Mouse (Mus musculus) cortical plate, adult 2 months (tissue): ENCODE measurements around the gene Usp26. TPM values are rescaled to one million over a fixed set of nuclear protein-coding genes. Genes with fewer than 3 reads are reported as not detected.
A peak's percentile ranks its signal among the peaks of the same experiment; 100 is the strongest.

Experiments used
- H3K27ac ChIP-seq: fragments of 200-500 bp; 2 replicates; pipeline ENCODE4 v1.5.1; 2012; ENCODE audit warnings: low read length, control low read depth, inconsistent platforms; ENCODE audit not compliant: insufficient read depth
- H3K4me1 ChIP-seq: fragments of 200-500 bp; 2 replicates; pipeline ENCODE4 v1.6.1; 2011; ENCODE audit warnings: low read length; ENCODE audit not compliant: control insufficient read depth, insufficient read depth
- H3K4me3 ChIP-seq: fragments of 200-500 bp; 2 replicates; pipeline ENCODE4 v1.5.1; 2011; ENCODE audit warnings: mild to moderate bottlenecking, low read length, control low read depth; ENCODE audit not compliant: insufficient read depth
- CTCF ChIP-seq: fragments of 200-500 bp; IDR thresholded peaks from 2 replicates; pipeline ENCODE4 v1.5.1; 2011; ENCODE audit warnings: mild to moderate bottlenecking, control low read depth, low read length; ENCODE audit not compliant: insufficient read depth; ENCODE audit errors: extremely low read depth
- POLR2A ChIP-seq: fragments of 200-500 bp; IDR thresholded peaks from 2 replicates; pipeline ENCODE4 v1.6.1; 2011; ENCODE audit warnings: mild to moderate bottlenecking, low read length, control low read depth; ENCODE audit not compliant: insufficient read depth; ENCODE audit errors: extremely low read depth
- polyA plus RNA-seq: library from polyadenylated mRNA; depleted of rRNA; stranded (reverse); fragments of >200 nt; gene quantifications from 2 replicates; pipeline ENCODE4 v1.2.3, GENCODE M21; 2012; rRNA removed

Gene Usp26
- polyA plus RNA-seq: not detected in 2 replicates

GRCm38 (mm10) chrX:51801133-51801532 lies at the start of gene Usp26:
Usp26 (minus strand) TSS chrX:51801233.
- Histone ChIP-seq H3K4me3 (no peak within 1 kb of the TSS), H3K4me1 (no peaks in the 10 kb centered on the region), H3K27ac (no peak within 1 kb of the TSS)
- TF ChIP-seq CTCF (no peak), POLR2A (no peak)

- Histone ChIP-seq H3K4me3 (no peak overlapping the region), H3K4me1 (no peaks in the 10 kb centered on the region), H3K27ac (no peak overlapping the region)
- TF ChIP-seq POLR2A (no peak), CTCF (no peak)
Measured at GRCm38 (mm10) chrX:51814466-51815247, 13.6 kb upstream of the Usp26 start.

- H3K4me1 ChIP-seq: no peaks in the 10 kb centered on the region
- TF ChIP-seq POLR2A (no peak), CTCF (0 out of 2 replicates have a peak, but pooled peaks have one; percentile 4)
Measured at GRCm38 (mm10) chrX:51767457-51767856, 33.6 kb downstream of the Usp26 start.

GRCm38 (mm10) chrX:51736450-51736849 lies 64.6 kb downstream of the Usp26 start:
- Histone ChIP-seq H3K4me3 (no peak overlapping the region), H3K4me1 (no peaks in the 10 kb centered on the region), H3K27ac (no peak overlapping the region)
- TF ChIP-seq POLR2A (no peak), CTCF (peak; percentile 61)

More at GRCm38 (mm10) chrX:51767457-51767856, 33.6 kb downstream of the Usp26 start:
- Histone ChIP-seq H3K4me3 (no peak overlapping the region), H3K27ac (no peak overlapping the region)

GRCm38 (mm10) chrX:51714086-51714745 lies 86.8 kb downstream of the Usp26 start:
- no peak for TF ChIP-seq POLR2A
- TF ChIP-seq CTCF: no peak
- H3K4me1 ChIP-seq: no peaks in the 10 kb centered on the region
- no peak overlapping the region for H3K4me3 ChIP-seq
- no peak overlapping the region for H3K27ac ChIP-seq

- TF ChIP-seq POLR2A (no peak), CTCF (no peak)
- no peak overlapping the region for H3K27ac ChIP-seq
- H3K4me1 ChIP-seq: no peaks in the 10 kb centered on the region
- H3K4me3 ChIP-seq: no peak overlapping the region
Measured at GRCm38 (mm10) chrX:51712996-51713395, 88.0 kb downstream of the Usp26 start.

Other genes starting within 250 kb of the Usp26 start
- 7.5 and 10.7 TPM in 2 replicates for gene Hs6st2, start 119.4 kb downstream of the Usp26 start, polyA plus RNA-seq
- gene 1700080O16Rik, start 171.5 kb upstream of the Usp26 start, polyA plus RNA-seq: not detected in 2 replicates